Mouse (Mus musculus) thymus, adult 2 months (tissue): ENCODE data around the gene Tstd1. TPM values are rescaled to one million over a fixed set of nuclear protein-coding genes. Genes with fewer than 3 reads are reported as not detected.

Experiments used
- DNase-seq: peaks from one replicate; pipeline ENCODE4 v3.0.0; 2021
- H3K27ac ChIP-seq: fragments of 200-500 bp; 2 replicates; pipeline ENCODE4 v1.5.1; 2012; ENCODE audit warnings: low read length, control low read depth; ENCODE audit not compliant: control insufficient read depth, insufficient read depth
- H3K27me3 ChIP-seq: fragments of 200-500 bp; 2 replicates; pipeline ENCODE4 v1.6.1; 2012; ENCODE audit warnings: mild to moderate bottlenecking, low read length, moderate library complexity, mixed read lengths; ENCODE audit not compliant: control insufficient read depth, insufficient read depth
- H3K36me3 ChIP-seq: fragments of 200-500 bp; 2 replicates; pipeline ENCODE4 v1.6.1; 2012; ENCODE audit warnings: mild to moderate bottlenecking, low read length, moderate library complexity; ENCODE audit not compliant: control insufficient read depth, insufficient read depth
- H3K4me1 ChIP-seq: fragments of 200-500 bp; replicated peaks from 2 replicates; pipeline ENCODE4 v1.6.1; 2012; ENCODE audit warnings: low read length; ENCODE audit not compliant: control insufficient read depth, insufficient read depth
- H3K4me3 ChIP-seq: fragments of 200-500 bp; 2 replicates; pipeline ENCODE4 v1.5.1; 2012; ENCODE audit warnings: mild to moderate bottlenecking, low read length, control low read depth, moderate library complexity; ENCODE audit not compliant: control insufficient read depth, insufficient read depth
- CTCF ChIP-seq: fragments of 200-500 bp; IDR thresholded peaks from 2 replicates; pipeline ENCODE4 v1.5.1; 2012; ENCODE audit warnings: mild to moderate bottlenecking, control low read depth, low read length, moderate library complexity, borderline replicate concordance; ENCODE audit not compliant: control insufficient read depth, poor library complexity, insufficient read depth; ENCODE audit errors: extremely low read depth
- POLR2A ChIP-seq: fragments of 200-500 bp; IDR thresholded peaks from 2 replicates; pipeline ENCODE4 v1.6.1; 2012; ENCODE audit warnings: mild to moderate bottlenecking, low read length, control low read depth, moderate library complexity; ENCODE audit not compliant: control insufficient read depth, poor library complexity, insufficient read depth; ENCODE audit errors: extremely low read depth
- WGBS: fragments of 180-500 bp; shearing (Covaris S2); methylation state at CpG from one replicate; pipeline ENCODE4 v1.1.7; 2018; 5-methylcytosine and 5-hydroxymethylcytosine counted together
- polyA plus RNA-seq: library from polyadenylated mRNA; depleted of rRNA; stranded (reverse); fragments of >200 nt; gene quantifications from 2 replicates; pipeline ENCODE4 v1.2.3, GENCODE M21; 2012

Gene Tstd1
- polyA plus RNA-seq, 1 experiment = 6.1 TPM

DNA sequence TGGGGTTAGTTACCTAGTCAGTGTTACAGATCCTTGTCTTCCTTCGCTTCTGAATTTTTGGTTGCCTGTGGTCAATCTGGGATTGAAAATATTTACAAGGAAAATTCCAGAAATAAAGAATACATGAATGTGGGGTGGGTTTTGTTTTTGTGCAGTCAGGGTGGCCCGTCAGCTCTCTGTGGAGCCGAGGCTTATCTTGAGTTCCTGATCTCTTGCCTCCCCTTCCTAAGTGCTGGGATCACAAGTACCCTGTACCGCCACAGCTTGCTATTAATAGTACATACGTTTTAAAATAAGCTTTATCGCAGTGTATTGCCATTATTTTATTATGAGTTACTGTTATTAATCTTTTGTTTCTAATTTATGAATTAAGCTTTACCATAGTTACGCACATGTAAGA, 28.2 kb downstream of the Tstd1 start:
- no peaks in the 10 kb centered on the region for H3K27me3 ChIP-seq
- 77% methylated on average over 7 of the region's 7 CpGs for WGBS
- no peak overlapping the region for H3K4me3 ChIP-seq
- no peak overlapping the region for H3K27ac ChIP-seq
- DNase-seq = no peak
- H3K36me3 ChIP-seq = no peaks in the 10 kb centered on the region
- no peaks in the 10 kb centered on the region for H3K4me1 ChIP-seq
- no peak for TF ChIP-seq CTCF
- TF ChIP-seq POLR2A = no peak

DNA sequence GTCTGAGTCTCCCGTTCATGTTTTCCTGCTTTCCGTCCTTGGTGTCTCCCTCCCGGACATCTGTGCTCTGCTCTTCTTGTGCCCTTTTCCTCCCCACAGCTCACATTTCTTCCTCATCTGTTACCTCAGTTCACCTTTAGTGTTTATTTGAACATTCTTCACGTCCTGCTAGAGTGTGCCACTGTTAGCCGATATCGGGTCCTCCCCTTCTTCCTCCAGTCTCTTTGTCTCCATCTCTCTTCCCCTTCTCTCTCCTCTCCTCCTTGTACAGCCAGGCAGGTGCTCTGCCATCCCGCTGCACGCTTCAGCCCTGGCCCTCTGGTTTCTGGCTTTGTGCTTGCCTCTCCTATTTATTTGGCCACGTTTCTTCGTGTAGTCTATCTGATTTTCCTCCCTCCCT, 29.0 kb downstream of the Tstd1 start:
- TF ChIP-seq POLR2A (no peak), CTCF (no peak)
- no peaks in the 10 kb centered on the region for H3K36me3 ChIP-seq
- H3K27me3 ChIP-seq = no peaks in the 10 kb centered on the region
- H3K4me1 ChIP-seq = no peaks in the 10 kb centered on the region
- no peak for DNase-seq
- no peak overlapping the region for H3K27ac ChIP-seq
- H3K4me3 ChIP-seq = no peak overlapping the region
- 33% methylated on average over 10 of the region's 10 CpGs for WGBS

DNA sequence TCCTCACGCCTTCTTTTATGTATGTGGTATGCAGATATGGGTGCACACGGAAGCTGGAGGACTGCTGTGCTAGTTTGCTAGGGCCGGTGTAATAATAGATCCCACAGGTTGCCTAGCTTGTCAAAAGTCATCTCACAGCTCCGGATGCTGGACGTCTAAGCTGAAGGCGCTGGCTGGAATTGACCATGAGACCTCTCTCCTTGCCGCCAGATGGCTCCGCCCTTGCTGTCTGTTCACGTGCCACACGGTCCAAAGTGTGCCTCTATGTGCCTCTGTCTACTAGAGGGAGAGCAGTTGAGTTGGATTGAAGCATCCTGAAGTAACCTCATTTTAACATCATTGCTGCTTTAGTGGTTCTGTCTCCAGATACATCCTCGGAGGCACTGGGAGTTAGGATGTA, 31.4 kb downstream of the Tstd1 start:
- Histone ChIP-seq H3K36me3 (no peaks in the 10 kb centered on the region), H3K27me3 (no peaks in the 10 kb centered on the region), H3K4me3 (no peak overlapping the region), H3K27ac (no peak overlapping the region), H3K4me1 (no peaks in the 10 kb centered on the region)
- WGBS = 89% methylated on average over 11 of the region's 11 CpGs
- TF ChIP-seq CTCF = no peak
- no peak for TF ChIP-seq POLR2A
- DNase-seq = no peak

DNA sequence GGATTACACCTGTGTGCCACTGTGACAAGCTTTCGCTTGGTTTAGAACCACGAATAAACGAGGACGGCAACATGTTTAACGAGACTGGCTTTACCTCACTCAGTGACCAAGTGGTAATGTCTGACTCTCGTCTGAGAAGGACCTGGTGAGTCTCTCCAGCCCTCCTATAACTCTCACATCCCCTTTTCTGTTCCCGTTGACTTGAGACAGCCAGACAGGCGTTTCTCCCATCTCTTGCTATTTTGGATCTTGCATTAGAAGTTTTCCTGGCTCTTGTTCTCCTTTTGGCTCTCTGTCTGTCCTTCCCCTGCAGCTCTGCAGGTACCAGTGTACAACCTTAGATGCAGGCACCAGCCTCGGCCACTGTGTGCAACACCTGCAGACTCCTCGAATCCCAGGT, 32.3 kb downstream of the Tstd1 start:
- no peak for DNase-seq
- 83% methylated on average over 10 of the region's 10 CpGs for WGBS
- TF ChIP-seq POLR2A (no peak), CTCF (no peak)
- Histone ChIP-seq H3K27ac (no peak overlapping the region), H3K4me1 (no peaks in the 10 kb centered on the region), H3K36me3 (no peaks in the 10 kb centered on the region), H3K4me3 (no peak overlapping the region), H3K27me3 (no peaks in the 10 kb centered on the region)

DNA sequence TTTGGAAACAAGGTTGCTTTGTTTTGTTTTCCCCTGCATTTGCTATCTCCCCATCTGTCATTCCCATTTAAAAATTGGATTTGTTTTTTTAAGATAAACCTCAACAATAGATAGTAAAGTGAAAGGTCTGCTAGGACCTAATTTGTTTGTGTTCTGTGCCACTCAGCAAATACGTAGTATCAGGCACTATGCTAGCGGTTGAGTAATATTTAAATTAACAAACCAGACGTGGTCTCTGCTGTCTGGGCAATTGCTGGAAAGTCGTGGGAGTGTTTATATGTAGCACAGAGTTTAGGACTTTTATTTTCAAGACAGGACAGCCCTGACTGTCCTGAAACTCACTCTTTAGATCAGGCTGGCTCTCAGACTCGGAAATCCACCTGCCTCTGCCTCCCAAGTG, 33.9 kb downstream of the Tstd1 start:
- Histone ChIP-seq H3K4me1 (no peaks in the 10 kb centered on the region), H3K27ac (no peak overlapping the region), H3K36me3 (no peaks in the 10 kb centered on the region), H3K4me3 (no peak overlapping the region), H3K27me3 (no peaks in the 10 kb centered on the region)
- DNase-seq = no peak
- 79% methylated on average over 5 of the region's 5 CpGs for WGBS
- TF ChIP-seq POLR2A (no peak), CTCF (no peak)

DNA sequence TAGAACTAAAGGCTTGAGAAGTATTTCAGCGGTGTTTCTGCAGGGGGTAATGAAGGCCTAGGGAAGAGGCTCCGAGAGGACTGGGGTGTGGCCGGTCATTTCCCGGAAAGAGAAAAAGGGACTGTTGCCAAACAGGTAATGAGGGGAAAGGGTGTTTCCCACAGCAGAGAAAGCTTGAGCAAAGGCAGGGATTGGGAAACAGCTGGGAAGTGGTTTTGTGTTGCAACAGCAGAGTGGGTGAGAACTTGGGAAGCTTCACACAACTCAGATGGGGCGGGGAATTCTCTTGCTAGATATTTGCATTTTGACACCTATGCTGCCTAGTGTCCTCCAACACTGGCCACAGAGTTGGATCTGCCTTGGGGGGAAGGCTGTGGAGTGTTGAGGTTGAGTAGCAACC, 34.3 kb downstream of the Tstd1 start:
- Histone ChIP-seq H3K36me3 (no peaks in the 10 kb centered on the region), H3K27me3 (no peaks in the 10 kb centered on the region), H3K27ac (no peak overlapping the region), H3K4me3 (no peak overlapping the region), H3K4me1 (no peaks in the 10 kb centered on the region)
- WGBS = 94% methylated on average over 5 of the region's 5 CpGs
- TF ChIP-seq POLR2A = no peak
- TF ChIP-seq CTCF = no peak
- no peak for DNase-seq

DNA sequence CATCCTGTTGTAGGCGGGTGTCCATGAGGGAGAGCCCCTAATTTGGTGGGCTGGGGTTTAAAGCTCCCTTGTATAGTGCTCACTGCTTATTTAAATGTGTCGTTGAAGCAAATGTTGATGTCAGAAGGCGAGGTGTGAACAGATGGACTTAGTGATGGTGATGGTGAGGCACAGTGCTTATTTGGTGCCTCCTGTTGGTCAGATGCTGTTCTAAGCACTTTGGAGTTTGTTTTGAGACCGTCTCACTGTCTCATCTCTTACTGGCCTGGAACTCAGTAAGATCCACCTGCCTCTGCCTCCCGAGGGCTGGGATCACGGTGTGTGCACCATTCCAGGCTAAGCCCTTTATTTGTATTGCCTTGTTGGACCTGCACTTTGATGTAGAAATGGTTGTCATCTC, 36.3 kb downstream of the Tstd1 start:
- Histone ChIP-seq H3K4me1 (no peaks in the 10 kb centered on the region), H3K27ac (no peak overlapping the region), H3K36me3 (no peaks in the 10 kb centered on the region), H3K4me3 (no peak overlapping the region), H3K27me3 (no peaks in the 10 kb centered on the region)
- WGBS = 86% methylated on average over 6 of the region's 6 CpGs
- no peak for DNase-seq
- TF ChIP-seq POLR2A = no peak
- TF ChIP-seq CTCF = no peak
